Mouse (Mus musculus) forebrain, embryonic 15.5 days (tissue): Measurements from ENCODE around the gene Thumpd3. TPM values are rescaled to one million over a fixed set of nuclear protein-coding genes. Genes with fewer than 3 reads are reported as not detected.
A peak's percentile ranks its signal among the peaks of the same experiment; 100 is the strongest.

Experiments used
- ATAC-seq: fragments of 200-750 bp; cut with Nextera tagmentation; replicated peaks from 2 replicates; pipeline ENCODE4 v1.8.0; 2017; ENCODE audit warnings: mild to moderate bottlenecking, moderate TSS enrichment, moderate library complexity
- H3K27ac ChIP-seq: fragments of 300-500 bp; sonication (generic); replicated peaks from 2 replicates; pipeline ENCODE4 v1.5.1; 2015; ENCODE audit warnings: mild to moderate bottlenecking, inconsistent platforms
- H3K27me3 ChIP-seq: fragments of 300-500 bp; sonication (generic); 2 replicates; pipeline ENCODE4 v1.6.1; 2015; ENCODE audit warnings: inconsistent platforms
- H3K36me3 ChIP-seq: fragments of 300-500 bp; sonication (generic); 2 replicates; pipeline ENCODE4 v1.6.1; 2015; ENCODE audit warnings: mild to moderate bottlenecking, inconsistent platforms
- H3K4me1 ChIP-seq: fragments of 300-500 bp; sonication (generic); 2 replicates; pipeline ENCODE4 v1.6.1; 2015; ENCODE audit warnings: inconsistent platforms
- H3K4me2 ChIP-seq: fragments of 300-500 bp; sonication (generic); replicated peaks from 2 replicates; pipeline ENCODE4 v1.6.1; 2015; ENCODE audit warnings: mild to moderate bottlenecking, inconsistent platforms
- H3K4me3 ChIP-seq: fragments of 300-500 bp; sonication (generic); 2 replicates; pipeline ENCODE4 v1.5.1; 2015; ENCODE audit warnings: mild to moderate bottlenecking, inconsistent platforms
- H3K9ac ChIP-seq: fragments of 300-500 bp; sonication (generic); replicated peaks from 2 replicates; pipeline ENCODE4 v1.6.1; 2015; ENCODE audit warnings: mild to moderate bottlenecking, inconsistent platforms
- H3K9me3 ChIP-seq: fragments of 300-500 bp; sonication (generic); 2 replicates; pipeline ENCODE4 v1.6.1; 2016; ENCODE audit warnings: inconsistent platforms
- WGBS: fragments of 180-500 bp; shearing (Covaris S2); methylation state at CpG from one replicate; pipeline ENCODE4 v1.1.7; 2015; ENCODE audit warnings: mixed read lengths; 5-methylcytosine and 5-hydroxymethylcytosine counted together
- polyA plus RNA-seq: library from polyadenylated mRNA; unstranded; fragments of >200 nt; fragmentation: Nextera tagmentation; extraction: Ambion mirVana; gene quantifications from 2 replicates; pipeline ENCODE4 v1.2.1, GENCODE M21; 2015

Thumpd3 gene
- polyA plus RNA-seq, 1 experiment from 2014 or later: 60.7 TPM

DNA sequence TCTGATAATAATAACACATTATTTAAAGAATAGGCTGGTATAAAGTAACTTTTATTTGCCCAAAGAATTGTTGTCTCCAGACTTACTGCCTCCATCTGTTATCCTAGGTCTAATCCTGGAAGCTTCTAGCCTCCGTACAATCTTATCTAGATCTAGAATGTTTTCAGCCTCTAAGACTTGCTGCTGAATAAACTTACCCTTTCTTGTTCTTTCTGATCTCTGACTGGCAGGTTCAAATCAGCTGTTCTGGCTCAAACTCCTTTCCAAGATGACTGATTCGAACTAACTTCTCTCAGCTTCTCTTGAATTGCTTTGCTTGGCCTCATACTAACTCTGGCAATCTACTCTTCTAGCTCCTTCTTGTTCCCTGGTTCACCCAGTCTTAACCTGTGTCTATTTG lies 5.7 kb upstream of the Thumpd3 start:
- Histone ChIP-seq H3K36me3 (no peaks in the 10 kb centered on the region), H3K27ac (no peak overlapping the region), H3K4me2 (no peak overlapping the region), H3K9me3 (no peaks in the 10 kb centered on the region), H3K9ac (no peak overlapping the region), H3K4me1 (peaks cover 15% of the 10 kb centered on the region), H3K27me3 (no peaks in the 10 kb centered on the region), H3K4me3 (no peak overlapping the region)
- ATAC-seq: no peak
- WGBS: 87% methylated on average over 2 of the region's 2 CpGs

DNA sequence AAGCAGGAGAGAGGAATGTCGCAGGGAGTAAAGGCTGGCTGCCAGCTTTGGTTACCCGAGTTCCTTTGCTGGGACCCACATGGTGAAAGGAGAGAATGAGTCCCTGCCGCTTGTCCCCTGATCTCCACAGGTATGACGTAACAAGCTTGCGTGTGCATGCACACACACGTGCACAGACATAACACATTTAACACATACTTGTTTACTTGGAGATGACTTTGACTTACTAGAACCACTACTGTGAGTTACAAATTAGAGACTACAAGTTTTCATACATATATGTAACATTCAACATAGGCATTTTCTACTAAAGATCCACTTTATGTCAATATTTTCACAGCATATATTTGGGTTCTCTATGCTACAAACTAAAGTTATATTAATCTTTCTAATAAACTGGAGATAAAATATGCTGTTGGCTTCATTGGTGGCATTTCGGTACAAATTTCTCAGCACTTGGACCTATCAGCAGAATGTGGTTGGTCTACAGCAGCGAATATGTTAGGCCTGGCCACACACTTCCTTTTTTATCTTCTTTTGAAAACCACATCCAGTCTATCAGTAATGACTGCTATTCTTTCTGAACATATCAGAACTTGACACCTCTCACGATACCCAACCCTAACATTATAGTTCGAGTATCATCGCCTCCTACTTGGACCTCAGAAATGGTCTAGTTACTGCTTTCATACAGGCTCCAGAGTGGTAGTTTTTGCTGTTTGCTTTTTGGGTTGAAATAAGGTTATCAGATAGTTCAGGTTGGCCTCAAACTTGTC lies 4.6 kb upstream of the Thumpd3 start:
- H3K27ac ChIP-seq: no peak overlapping the region
- H3K9me3 ChIP-seq: no peaks in the 10 kb centered on the region
- no peak overlapping the region for H3K9ac ChIP-seq
- no peak for ATAC-seq
- whole genome bisulfite sequencing: 88% methylated on average over 11 of the region's 11 CpGs
- H3K27me3 ChIP-seq: no peaks in the 10 kb centered on the region
- H3K36me3 ChIP-seq: no peaks in the 10 kb centered on the region
- no peak overlapping the region for H3K4me2 ChIP-seq
- H3K4me3 ChIP-seq: no peak overlapping the region
- peaks cover 19% of the 10 kb centered on the region for H3K4me1 ChIP-seq

DNA sequence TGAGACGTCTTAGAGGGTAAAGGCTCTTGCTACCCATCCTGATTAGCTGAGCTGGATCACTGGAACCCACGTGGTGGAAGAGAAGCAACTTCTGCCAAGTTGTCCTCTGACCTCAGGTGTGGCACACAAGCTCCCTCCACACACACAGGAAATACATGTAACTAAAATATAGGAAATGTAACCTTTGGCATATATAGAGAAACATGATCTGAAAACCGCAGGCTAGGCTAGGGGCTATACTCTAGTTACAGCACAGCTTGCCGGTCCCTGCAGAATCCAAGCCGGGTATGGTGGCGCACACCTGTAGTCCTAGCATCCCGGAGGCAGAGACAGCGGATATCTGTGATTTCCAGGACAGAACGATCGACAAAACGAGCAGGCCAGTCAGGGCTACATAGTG lies 450 bp upstream of the Thumpd3 start:
- Histone ChIP-seq H3K36me3 (peaks cover 14% of the 10 kb centered on the region), H3K4me2 (peak overlapping the region; percentile 95), H3K9ac (peak overlapping the region; percentile 72), H3K27me3 (no peaks in the 10 kb centered on the region), H3K9me3 (no peaks in the 10 kb centered on the region), H3K27ac (peak overlapping the region; percentile 88), H3K4me3 (peak overlapping the region; percentile 81), H3K4me1 (peaks cover 26% of the 10 kb centered on the region)
- peak; percentile 34; the same call in 1 of the 2 replicates for ATAC-seq
- WGBS: under 1% methylated on average over 11 of the region's 11 CpGs

DNA sequence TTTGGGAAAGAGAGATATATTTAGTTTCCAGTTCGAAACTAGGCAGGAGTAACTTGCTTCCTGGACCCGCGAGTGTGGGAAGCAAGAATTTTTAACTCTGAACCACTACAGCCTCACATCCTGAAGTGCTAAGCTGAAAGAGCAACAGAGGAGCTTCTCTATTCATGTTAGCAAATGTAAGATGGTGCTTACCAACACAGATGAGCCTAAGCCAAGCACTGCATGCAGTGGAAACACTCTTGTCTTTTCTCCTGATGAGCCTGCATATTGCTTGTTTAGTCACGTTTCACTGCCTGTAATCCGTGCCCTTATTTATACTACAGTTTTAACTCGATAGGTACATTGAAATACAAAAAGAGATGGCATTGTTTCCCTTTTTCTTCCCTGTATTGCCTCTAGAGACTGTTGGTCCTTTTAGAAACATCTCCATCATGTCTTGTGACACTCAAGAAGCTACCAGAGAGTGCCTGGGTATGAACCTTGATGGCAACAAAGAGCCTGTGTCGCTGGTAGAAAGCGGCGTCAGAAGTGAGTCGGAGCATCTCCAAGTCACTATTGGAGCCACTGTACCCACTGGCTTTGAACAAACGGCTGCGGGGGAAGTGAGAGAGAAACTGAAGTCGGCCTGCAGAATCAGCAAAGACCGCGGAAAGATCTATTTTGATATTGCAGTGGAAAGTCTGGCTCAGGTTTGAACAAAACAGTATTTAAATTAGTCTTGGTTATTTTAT lies 1.2 kb downstream of the Thumpd3 start:
- 0 out of 2 replicates have a peak overlapping the region, but pooled peaks have one; percentile 71 for H3K27ac ChIP-seq
- H3K9ac ChIP-seq: peak overlapping the region; percentile 72
- WGBS: 71% methylated on average over 15 of the region's 15 CpGs
- ATAC-seq: no peak
- peaks cover 26% of the 10 kb centered on the region for H3K4me1 ChIP-seq
- no peaks in the 10 kb centered on the region for H3K9me3 ChIP-seq
- H3K4me3 ChIP-seq: peak overlapping the region; percentile 81
- H3K27me3 ChIP-seq: no peaks in the 10 kb centered on the region
- H3K36me3 ChIP-seq: peaks cover 25% of the 10 kb centered on the region
- H3K4me2 ChIP-seq: peak overlapping the region; percentile 95

DNA sequence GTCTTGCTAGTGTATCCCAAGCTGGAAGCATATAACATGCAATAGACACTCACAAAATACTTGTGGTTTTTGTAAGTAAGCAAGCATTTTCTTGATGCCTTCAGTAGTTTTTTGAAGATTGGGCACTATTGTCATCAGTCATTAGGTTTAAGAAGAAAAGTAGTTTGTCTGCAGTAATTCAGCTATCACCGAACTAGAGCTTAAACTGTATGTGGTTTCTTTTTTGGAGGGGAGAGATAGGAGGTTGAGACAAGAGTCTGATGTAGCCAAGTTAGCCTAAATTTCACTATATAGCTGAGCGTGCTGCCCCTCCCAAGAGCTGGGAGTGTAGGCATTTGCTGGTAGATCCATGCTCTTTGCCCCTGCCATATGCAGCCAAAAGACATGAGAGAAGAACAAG lies 2.3 kb downstream of the Thumpd3 start:
- ATAC-seq: no peak
- Histone ChIP-seq H3K9me3 (no peaks in the 10 kb centered on the region), H3K4me3 (no peak overlapping the region), H3K4me2 (no peak overlapping the region), H3K27me3 (no peaks in the 10 kb centered on the region), H3K27ac (no peak overlapping the region), H3K36me3 (peaks cover 36% of the 10 kb centered on the region), H3K9ac (no peak overlapping the region), H3K4me1 (peaks cover 26% of the 10 kb centered on the region)
- WGBS: 99% methylated on average over 2 of the region's 2 CpGs

DNA sequence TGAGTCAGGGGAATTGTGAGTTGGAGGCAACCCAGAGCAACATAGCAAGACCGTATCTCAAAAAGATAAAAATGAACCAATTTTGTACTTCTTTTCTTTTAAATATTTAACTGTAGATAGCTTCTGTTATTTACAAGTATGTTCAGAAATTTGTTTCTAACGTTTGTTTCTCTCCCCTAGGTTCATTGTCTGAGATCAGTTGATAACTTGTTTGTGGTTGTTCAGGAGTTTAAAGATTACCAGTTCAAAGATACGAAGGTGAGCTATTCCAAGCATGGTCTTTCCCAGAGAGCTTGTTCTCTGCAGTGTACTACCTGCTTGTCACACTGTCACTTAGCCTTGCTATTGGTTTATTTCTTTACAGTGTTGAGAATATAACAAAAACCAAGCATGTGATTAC lies 3.1 kb downstream of the Thumpd3 start:
- peaks cover 26% of the 10 kb centered on the region for H3K4me1 ChIP-seq
- H3K9me3 ChIP-seq: no peaks in the 10 kb centered on the region
- H3K4me2 ChIP-seq: no peak overlapping the region
- H3K27me3 ChIP-seq: no peaks in the 10 kb centered on the region
- no peak overlapping the region for H3K9ac ChIP-seq
- H3K4me3 ChIP-seq: no peak overlapping the region
- no peak for ATAC-seq
- peaks cover 40% of the 10 kb centered on the region for H3K36me3 ChIP-seq
- WGBS: 85% methylated on average over 3 of the region's 3 CpGs
- H3K27ac ChIP-seq: no peak overlapping the region

DNA sequence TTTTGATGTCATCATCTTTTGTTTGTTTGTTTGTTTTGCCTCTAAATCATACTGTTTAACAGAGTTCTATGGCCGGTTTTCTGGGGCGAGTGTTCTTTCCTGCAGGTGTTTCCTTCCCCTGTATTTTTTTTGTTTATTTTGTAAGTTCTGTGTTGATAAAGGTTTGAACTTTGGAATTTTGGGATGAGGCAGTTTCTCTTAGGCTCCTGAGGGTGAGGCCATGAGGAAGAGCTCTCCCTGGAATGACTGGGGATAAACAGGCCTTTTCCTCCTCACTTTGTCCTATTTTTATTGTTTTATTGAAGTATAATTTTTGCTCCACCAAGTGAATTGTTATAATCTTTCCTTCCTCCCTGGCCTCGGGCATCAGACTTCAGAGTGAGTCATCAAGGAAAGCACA lies 6.9 kb downstream of the Thumpd3 start:
- Histone ChIP-seq H3K36me3 (peaks cover 70% of the 10 kb centered on the region), H3K4me3 (no peak overlapping the region), H3K4me1 (peaks cover 3% of the 10 kb centered on the region; the same call in 1 of the 2 replicates), H3K27ac (no peak overlapping the region), H3K9me3 (no peaks in the 10 kb centered on the region), H3K4me2 (no peak overlapping the region), H3K9ac (no peak overlapping the region), H3K27me3 (no peaks in the 10 kb centered on the region)
- 93% methylated on average over 3 of the region's 3 CpGs for WGBS
- ATAC-seq: no peak

DNA sequence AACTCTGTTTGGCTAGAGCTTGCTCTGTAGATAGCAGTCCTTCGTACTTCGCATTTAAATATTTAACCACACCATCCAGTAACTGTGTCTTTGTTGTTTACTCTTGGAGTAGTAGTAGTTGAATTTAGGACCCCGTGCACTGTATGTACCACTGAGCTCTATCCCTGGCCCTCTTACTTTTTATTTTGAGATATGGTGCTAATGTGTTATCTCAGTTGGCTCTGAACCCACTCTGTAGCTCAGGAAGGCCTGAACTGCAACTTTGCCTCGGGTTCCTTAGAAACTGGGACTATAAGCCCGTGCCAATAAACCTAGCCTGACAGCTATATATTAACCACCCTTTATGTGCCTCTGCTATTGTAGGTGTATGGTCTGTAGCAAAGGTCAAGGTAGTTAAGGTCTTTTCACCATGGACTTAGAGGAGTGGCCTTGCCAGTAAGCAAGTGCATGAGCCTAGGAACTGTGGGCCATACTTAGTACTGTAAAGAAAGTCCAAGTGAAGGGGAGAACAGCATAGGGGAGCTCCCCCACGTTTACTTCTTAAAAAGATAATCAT lies 8.6 kb downstream of the Thumpd3 start:
- no peak for ATAC-seq
- Histone ChIP-seq H3K9ac (no peak overlapping the region), H3K9me3 (no peaks in the 10 kb centered on the region), H3K27ac (no peak overlapping the region), H3K36me3 (peaks cover 71% of the 10 kb centered on the region), H3K4me3 (no peak overlapping the region), H3K4me2 (no peak overlapping the region), H3K4me1 (no peaks in the 10 kb centered on the region), H3K27me3 (no peaks in the 10 kb centered on the region)
- 89% methylated on average over 6 of the region's 6 CpGs for WGBS

DNA sequence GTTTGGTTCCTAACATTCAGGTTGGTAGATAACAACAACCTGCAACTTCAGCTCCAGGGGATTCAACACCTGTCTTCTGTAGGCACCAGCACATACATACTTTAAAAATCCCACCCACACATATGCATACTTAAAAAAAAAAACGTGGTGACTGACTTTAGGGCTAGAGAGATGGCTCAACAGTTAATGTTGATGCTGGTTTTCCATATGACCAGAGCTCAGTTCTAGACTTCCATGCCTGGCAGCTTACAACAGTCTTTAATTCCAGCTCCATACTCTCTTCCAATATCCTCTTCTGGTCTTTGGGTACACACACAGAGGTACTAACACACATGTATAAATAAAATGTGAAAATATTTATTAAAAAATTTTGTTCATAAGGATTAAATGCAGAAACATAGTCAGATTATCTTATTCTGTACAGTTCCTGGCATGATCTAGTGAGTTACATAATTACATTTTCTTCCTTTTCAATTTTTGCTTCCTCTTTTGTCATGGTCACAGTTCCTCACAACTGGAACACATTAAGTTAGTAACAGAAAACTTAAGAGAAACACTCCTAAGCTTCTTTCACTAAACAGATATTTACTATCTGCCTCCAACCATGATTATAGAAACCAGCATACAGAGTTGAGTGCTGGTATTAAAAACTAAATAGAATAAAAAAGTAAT lies 15.0 kb downstream of the Thumpd3 start:
- 89% methylated on average over 1 of the region's 1 CpGs for WGBS
- no peak for ATAC-seq
- Histone ChIP-seq H3K9me3 (no peaks in the 10 kb centered on the region), H3K9ac (no peak overlapping the region), H3K27ac (no peak overlapping the region), H3K4me1 (peaks cover 5% of the 10 kb centered on the region), H3K36me3 (peaks cover 80% of the 10 kb centered on the region), H3K27me3 (no peaks in the 10 kb centered on the region), H3K4me3 (no peak overlapping the region), H3K4me2 (no peak overlapping the region)

DNA sequence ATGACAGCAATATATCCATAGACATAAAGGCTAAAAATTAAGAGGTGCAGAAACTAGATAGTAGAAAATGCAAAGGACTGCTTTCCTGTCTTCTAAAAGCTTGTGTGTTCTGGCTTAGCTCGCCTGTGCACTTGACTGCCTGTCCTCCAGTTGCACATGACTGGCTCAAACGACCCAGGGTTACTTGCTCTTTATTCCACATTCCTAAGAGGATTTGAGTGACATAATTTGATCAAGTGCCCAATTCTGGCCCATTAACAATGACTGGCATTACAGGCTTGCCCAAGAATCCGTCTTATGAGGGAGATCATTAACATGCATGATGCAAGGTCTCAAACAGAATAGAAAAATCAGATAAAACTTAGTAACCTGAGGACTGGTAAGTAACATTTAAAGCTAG lies 16.2 kb downstream of the Thumpd3 start:
- H3K4me1 ChIP-seq: peaks cover 5% of the 10 kb centered on the region
- no peak overlapping the region for H3K4me2 ChIP-seq
- no peaks in the 10 kb centered on the region for H3K9me3 ChIP-seq
- peaks cover 84% of the 10 kb centered on the region for H3K36me3 ChIP-seq
- ATAC-seq: no peak
- H3K4me3 ChIP-seq: no peak overlapping the region
- H3K27ac ChIP-seq: no peak overlapping the region
- no peaks in the 10 kb centered on the region for H3K27me3 ChIP-seq
- WGBS: 12% methylated on average over 3 of the region's 3 CpGs
- H3K9ac ChIP-seq: no peak overlapping the region

DNA sequence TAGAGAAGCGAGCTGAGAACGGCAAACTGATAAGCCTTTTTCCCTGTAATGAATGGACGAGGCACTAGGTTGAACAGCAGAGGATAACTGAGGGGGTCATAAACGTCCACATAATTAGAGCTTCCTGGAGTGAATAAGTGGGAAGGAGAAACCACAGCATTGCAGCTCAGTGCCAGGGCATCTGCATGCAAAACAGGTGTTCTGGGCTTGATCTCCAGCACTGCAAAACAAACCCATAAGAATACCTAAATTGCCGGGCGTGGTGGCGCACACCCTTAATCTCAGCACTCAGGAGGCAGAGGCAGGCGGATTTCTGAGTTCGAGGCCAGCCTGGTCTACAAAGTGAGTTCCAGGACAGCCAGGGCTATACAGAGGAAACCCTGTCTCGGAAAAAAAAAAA lies 17.3 kb downstream of the Thumpd3 start:
- no peak overlapping the region for H3K9ac ChIP-seq
- no peak overlapping the region for H3K4me2 ChIP-seq
- no peaks in the 10 kb centered on the region for H3K27me3 ChIP-seq
- no peaks in the 10 kb centered on the region for H3K9me3 ChIP-seq
- peaks cover 5% of the 10 kb centered on the region for H3K4me1 ChIP-seq
- no peak for ATAC-seq
- WGBS: 89% methylated on average over 10 of the region's 10 CpGs
- no peak overlapping the region for H3K27ac ChIP-seq
- H3K4me3 ChIP-seq: no peak overlapping the region
- peaks cover 89% of the 10 kb centered on the region for H3K36me3 ChIP-seq

DNA sequence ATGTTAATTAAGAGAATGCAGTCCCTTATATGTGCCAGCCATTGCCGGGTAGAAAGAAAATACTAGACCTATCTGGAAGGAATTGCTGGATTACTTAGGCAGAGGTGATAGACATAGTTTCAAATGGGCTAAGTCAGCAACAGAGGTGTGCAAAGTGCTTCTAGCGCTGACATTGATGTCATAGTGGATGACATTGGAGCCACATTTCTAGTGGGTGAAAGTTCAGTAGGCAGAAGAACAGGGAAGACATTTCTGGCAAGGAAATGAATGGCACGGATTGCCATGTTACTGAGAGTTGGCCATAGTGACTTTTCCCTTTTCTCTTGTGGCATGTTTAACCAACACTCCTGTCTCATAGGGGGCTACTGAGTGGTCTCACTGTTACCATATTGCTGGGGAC lies 19.2 kb downstream of the Thumpd3 start:
- H3K9me3 ChIP-seq: no peaks in the 10 kb centered on the region
- no peak overlapping the region for H3K4me2 ChIP-seq
- H3K27me3 ChIP-seq: no peaks in the 10 kb centered on the region
- ATAC-seq: no peak
- no peak overlapping the region for H3K9ac ChIP-seq
- WGBS: 90% methylated on average over 3 of the region's 3 CpGs
- H3K4me1 ChIP-seq: peaks cover 5% of the 10 kb centered on the region
- H3K27ac ChIP-seq: no peak overlapping the region
- peaks cover 87% of the 10 kb centered on the region for H3K36me3 ChIP-seq
- H3K4me3 ChIP-seq: no peak overlapping the region
